Mouse (Mus musculus): ENCODE data around the gene Spopl.

GRCm38 (mm10) chr2:23570563-23570962 lies 1.3 kb downstream of the Spopl start:
- no peak for TF ChIP-seq POLR2A (IDR thresholded peaks at IDR 0.05; ENCODE audit: extremely low read depth, insufficient read depth, low read length)
- TF ChIP-seq CTCF (IDR thresholded peaks at IDR 0.05; ENCODE audit: low read depth, low read length) = no peak

Measured in liver, adult 2 months (tissue).